Comparison of ENCODE assay signal across 26 mouse cellular contexts in genomic region chr10:122846476-122846875, GRCm38 (mm10).
DNase-seq lines count a peak whose midpoint lies in the region; ATAC-seq and TF ChIP-seq lines count a peak whose summit lies in the region.
"Had no signal": no experiment of that assay in that cellular context is flagged by ENCODE, and none has a peak within 500 bp of the region (broad histone marks: within the 10 kb centered on the region; RNA-seq: fewer than 3 reads in every experiment).

No protein-coding gene starts in this region.

- 94% methylated on average over 1 of the region's 1 CpGs for WGBS in heart, embryonic 10.5 days
- 100% methylated on average over 1 of the region's 1 CpGs for WGBS in hindbrain, embryonic 12.5 days
- 90% methylated on average over 1 of the region's 1 CpGs for WGBS in hindbrain, embryonic 10.5 days
- 19% methylated on average over 1 of the region's 1 CpGs for WGBS in thymus, adult 2 months

- no peaks in the 10 kb centered on the region for H3K36me3 ChIP-seq in heart, embryonic 10.5 days
- no peaks in the 10 kb centered on the region for H3K36me3 ChIP-seq in hindbrain, embryonic 12.5 days
- no peaks in the 10 kb centered on the region for H3K36me3 ChIP-seq in hindbrain, embryonic 10.5 days
- H3K36me3 ChIP-seq in thymus, adult 2 months (ENCODE audit: control insufficient read depth, insufficient read depth, low read length), result 0 out of 2 replicates have a peak, but pooled peaks cover 5% of the 10 kb centered on the region
- H3K36me3 ChIP-seq: embryonic facial prominence, embryonic 12.5 days; intestine, embryonic 15.5 days; liver, embryonic 15.5 days; midbrain, embryonic 10.5 days; midbrain, embryonic 15.5 days had no signal

- peaks cover 24% of the 10 kb centered on the region for H3K4me1 ChIP-seq in heart, embryonic 10.5 days
- peaks cover 10% of the 10 kb centered on the region; the same call in 1 of the 2 replicates for H3K4me1 ChIP-seq in hindbrain, embryonic 12.5 days
- H3K4me1 ChIP-seq in hindbrain, embryonic 10.5 days (replicated peaks), result no peaks in the 10 kb centered on the region; the same call in 1 of the 2 replicates
- H3K4me1 ChIP-seq in thymus, adult 2 months (replicated peaks; ENCODE audit: control insufficient read depth, insufficient read depth, low read length), result peaks cover 21% of the 10 kb centered on the region
- H3K4me1 ChIP-seq: liver, embryonic 15.5 days had no signal

- TF ChIP-seq CTCF in thymus, adult 2 months (IDR thresholded peaks at IDR 0.05; ENCODE audit: borderline replicate concordance, control insufficient read depth, extremely low read depth, insufficient read depth, low read length, poor library complexity), result no peak

- H3K9me3 ChIP-seq in heart, embryonic 10.5 days, result no peaks in the 10 kb centered on the region
- H3K9me3 ChIP-seq in hindbrain, embryonic 12.5 days (replicated peaks), result no peaks in the 10 kb centered on the region
- H3K9me3 ChIP-seq in hindbrain, embryonic 10.5 days, result no peaks in the 10 kb centered on the region
- H3K9me3 ChIP-seq: embryonic facial prominence, embryonic 12.5 days; intestine, embryonic 15.5 days; liver, embryonic 15.5 days; midbrain, embryonic 10.5 days; midbrain, embryonic 15.5 days had no signal

- intact Hi-C loops in heart, postnatal 14 days (cut with DNase I), result loop anchor here (5.0 kb wide), 1 partner anchor 41 kb away; no protein-coding TSS in a partner anchor

- no peak overlapping the region for H3K4me3 ChIP-seq in heart, embryonic 10.5 days
- H3K4me3 ChIP-seq in hindbrain, embryonic 12.5 days, result no peak overlapping the region
- H3K4me3 ChIP-seq in hindbrain, embryonic 10.5 days, result no peak overlapping the region
- no peak overlapping the region for H3K4me3 ChIP-seq in thymus, adult 2 months (ENCODE audit: control insufficient read depth, insufficient read depth, low read length)
- H3K4me3 ChIP-seq: embryonic facial prominence, embryonic 12.5 days; erythroblast, embryonic 14.5 days; intestine, embryonic 15.5 days; liver, embryonic 15.5 days; midbrain, embryonic 10.5 days; midbrain, embryonic 15.5 days had no signal

- H3K27ac ChIP-seq in heart, embryonic 10.5 days, result peak overlapping the region; percentile 69; the same call in 1 of the 2 replicates
- H3K27ac ChIP-seq in hindbrain, embryonic 12.5 days, result 0 out of 2 replicates have a peak overlapping the region, but pooled peaks have one; percentile 7
- no peak overlapping the region for H3K27ac ChIP-seq in hindbrain, embryonic 10.5 days
- peak overlapping the region; percentile 95 for H3K27ac ChIP-seq in thymus, adult 2 months (ENCODE audit: control insufficient read depth, insufficient read depth, low read length)
- H3K27ac ChIP-seq: intestine, embryonic 15.5 days; kidney, postnatal 0 days; liver, embryonic 15.5 days; midbrain, embryonic 10.5 days; stomach, postnatal 0 days had no signal

- no peak for TF ChIP-seq POLR2A in thymus, adult 2 months (IDR thresholded peaks at IDR 0.05; ENCODE audit: control insufficient read depth, extremely low read depth, insufficient read depth, low read length, poor library complexity)

- no peak for ATAC-seq in hindbrain, embryonic 12.5 days (ENCODE audit: low FRiP score)
- ATAC-seq: CD4-positive, CD25-positive, alpha-beta regulatory T cell, adult 4 months; forebrain, embryonic 16.5 days; intestine, embryonic 15.5 days; midbrain, embryonic 15.5 days had no signal

- no peak overlapping the region for H3K4me2 ChIP-seq in hindbrain, embryonic 12.5 days (replicated peaks)
- H3K4me2 ChIP-seq: embryonic facial prominence, embryonic 12.5 days; intestine, embryonic 15.5 days; liver, embryonic 15.5 days; lung, embryonic 14.5 days; midbrain, embryonic 15.5 days had no signal

- no peaks in the 10 kb centered on the region for H3K27me3 ChIP-seq in heart, embryonic 10.5 days (ENCODE audit: insufficient read depth, poor library complexity, severe bottlenecking)
- no peaks in the 10 kb centered on the region for H3K27me3 ChIP-seq in hindbrain, embryonic 12.5 days
- H3K27me3 ChIP-seq in hindbrain, embryonic 10.5 days (ENCODE audit: insufficient read depth, poor library complexity, severe bottlenecking), result no peaks in the 10 kb centered on the region
- no peaks in the 10 kb centered on the region for H3K27me3 ChIP-seq in thymus, adult 2 months (ENCODE audit: control insufficient read depth, insufficient read depth, low read length)
- H3K27me3 ChIP-seq: embryonic facial prominence, embryonic 12.5 days; intestine, embryonic 15.5 days; liver, embryonic 15.5 days; midbrain, embryonic 15.5 days had no signal

- DNase-seq in heart, embryonic 10.5 days (ENCODE audit: low spot score), result no peak
- no peak for DNase-seq in heart, postnatal 14 days
- DNase-seq in hindbrain, embryonic 10.5 days (ENCODE audit: low spot score), result no peak
- DNase-seq in thymus, adult 2 months, result peak; percentile 56
- peak; percentile 35 to 65 for DNase-seq in thymus, postnatal 36 days
- no peak for DNase-seq in adrenal gland, postnatal 14 days
- no peak for DNase-seq in ovary, postnatal 10 days (ENCODE audit: low spot score)
- DNase-seq: adrenal gland, postnatal 36 days; cerebellum, adult 18-20 months; cerebellum, postnatal 25 days; kidney, adult 8-10 months; layer of hippocampus, adult 9-11 months; lung, embryonic 14.5 days; lung, postnatal 14 days; right cerebral cortex, postnatal 4 days had no signal

- H3K9ac ChIP-seq in hindbrain, embryonic 12.5 days, result no peak overlapping the region
- H3K9ac ChIP-seq: embryonic facial prominence, embryonic 12.5 days; intestine, embryonic 15.5 days; liver, embryonic 15.5 days; lung, embryonic 14.5 days; midbrain, embryonic 15.5 days had no signal

Comparison
In these comparisons a context has a peak if more than half of its experiments do, and no peak if none do; other contexts are left out.
1. DNase-seq: peak in thymus, adult 2 months (single experiment) and thymus, postnatal 36 days (2 of 2); none in heart, embryonic 10.5 days (single experiment), heart, postnatal 14 days (0 of 2), hindbrain, embryonic 10.5 days (single experiment), adrenal gland, postnatal 14 days (single experiment) and ovary, postnatal 10 days (single experiment).